Mouse (Mus musculus): ENCODE data around the gene H2-D1. TPM values are rescaled to one million over a fixed set of nuclear protein-coding genes. Genes with fewer than 3 reads are reported as not detected.
"Not testable (repeated sequence)": the region's sequence is repeated elsewhere in the genome, so short reads cannot be mapped to it uniquely, and the experiment has no call there.

The H2-D1 gene
- polyA plus RNA-seq, 1 experiment from 2014 or later: 291 TPM

DNA sequence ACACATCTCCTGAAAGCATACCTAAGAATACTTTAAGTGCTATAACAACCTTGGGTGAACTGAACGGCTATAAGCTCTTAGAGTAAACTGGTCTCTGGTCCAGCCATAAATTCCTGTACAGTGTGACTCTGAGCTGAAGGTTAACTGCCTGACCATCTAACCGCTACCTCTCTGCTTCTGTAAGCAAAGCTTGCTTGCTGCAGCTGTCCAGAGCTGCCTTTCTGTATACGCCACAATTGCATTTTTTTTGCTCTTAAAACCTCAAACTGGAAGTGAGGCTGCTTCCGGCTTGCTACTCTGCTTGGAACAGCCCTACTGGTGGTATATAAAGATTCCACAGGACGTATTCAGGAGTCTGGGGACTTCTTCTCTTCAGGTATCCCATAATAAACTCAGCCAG is 29.9 kb upstream of the H2-D1 start:
- peak overlapping the region; percentile 91 for H3K27ac ChIP-seq (ENCODE audit: low read depth)
- no peaks in the 10 kb centered on the region for H3K9me3 ChIP-seq (ENCODE audit: low read length)
- H3K9ac ChIP-seq (replicated peaks): 0 out of 2 replicates have a peak overlapping the region, but pooled peaks have one; percentile 6
- TF ChIP-seq EP300 (IDR thresholded peaks at IDR 0.05; ENCODE audit: low read depth): no peak
- TF ChIP-seq CTCF (IDR thresholded peaks at IDR 0.05; ENCODE audit: low read depth): no peak
- 60% methylated on average over 5 of the region's 5 CpGs for WGBS (ENCODE audit: insufficient replicate concordance)
- peaks cover 32% of the 10 kb centered on the region for H3K36me3 ChIP-seq (replicated peaks; ENCODE audit: insufficient read depth, low read length)
- H3K27me3 ChIP-seq (ENCODE audit: insufficient read depth, low read length): no peaks in the 10 kb centered on the region
- H3K4me3 ChIP-seq (ENCODE audit: low read depth, low read length): peak overlapping the region; percentile 31; the same call in 1 of the 2 replicates
- H3K4me1 ChIP-seq (ENCODE audit: insufficient read depth): peaks cover 32% of the 10 kb centered on the region
- ATAC-seq (no peak), DNase-seq (no peak)
- H3K4me2 ChIP-seq (ENCODE audit: low read depth, low read length): peak overlapping the region; percentile 73

DNA sequence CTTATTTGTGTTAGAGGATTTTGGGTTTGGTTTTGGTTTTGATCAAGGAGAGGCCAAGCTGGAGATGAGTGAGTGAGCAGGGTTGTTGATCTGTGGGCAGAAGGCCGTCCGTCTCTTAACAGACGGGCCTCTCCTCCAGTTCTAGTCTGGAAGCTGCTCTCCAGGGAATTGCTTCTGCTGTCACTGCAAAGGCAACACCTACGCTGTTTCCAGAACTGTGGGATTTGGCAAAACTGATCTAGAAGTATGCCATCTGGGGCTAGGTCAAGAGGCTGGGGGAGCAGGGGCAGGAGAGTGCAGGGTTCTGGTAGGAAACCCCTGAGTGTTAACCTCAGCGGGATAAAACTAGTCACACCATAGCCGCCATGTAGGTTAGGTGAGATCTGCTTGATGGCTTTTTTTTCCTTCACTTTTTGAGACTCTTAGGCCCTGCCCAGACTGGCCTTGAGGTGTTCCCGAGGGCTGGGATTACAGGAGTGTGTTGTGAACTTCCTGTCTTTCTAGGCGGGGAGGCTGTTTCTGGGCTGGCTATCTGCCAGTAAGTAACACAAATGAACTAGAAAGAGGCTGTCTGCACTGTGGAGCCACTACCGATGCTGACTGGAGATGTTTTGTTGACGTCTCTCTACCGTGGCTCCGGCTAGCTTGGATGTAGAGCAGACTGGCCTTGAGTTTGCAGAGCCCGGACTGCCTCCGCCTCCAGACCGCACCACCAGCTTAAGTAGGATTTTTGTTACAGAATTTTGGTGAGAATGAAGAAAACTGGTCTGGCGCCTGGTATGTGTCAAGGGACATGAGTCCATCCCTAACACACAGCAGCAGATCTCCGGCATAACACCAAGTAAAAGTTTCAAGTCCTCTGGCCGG is 29.2 kb upstream of the H2-D1 start, which contains the start of gene Atp6v1g2:
TSS of gene Atp6v1g2 (plus strand) at position 547 of the 867 bp plus-strand sequence.
- Histone ChIP-seq H3K4me2 (ENCODE audit: low read depth, low read length) (peak within 1 kb of the TSS; percentile 73), H3K27ac (ENCODE audit: low read depth) (peak within 1 kb of the TSS; percentile 91), H3K4me1 (ENCODE audit: insufficient read depth) (peaks cover 32% of the 10 kb centered on the region), H3K9me3 (ENCODE audit: low read length) (no peaks in the 10 kb centered on the region), H3K4me3 (ENCODE audit: low read depth, low read length) (peak within 1 kb of the TSS; percentile 74), H3K9ac (replicated peaks) (peak within 1 kb of the TSS; percentile 87), H3K27me3 (ENCODE audit: insufficient read depth, low read length) (no peaks in the 10 kb centered on the region), H3K36me3 (replicated peaks; ENCODE audit: insufficient read depth, low read length) (peaks cover 26% of the 10 kb centered on the region)
- DNase-seq: no peak
- no peak for ATAC-seq
- 60% methylated on average over 18 of the region's 18 CpGs for WGBS (ENCODE audit: insufficient replicate concordance)
- TF ChIP-seq CTCF (IDR thresholded peaks at IDR 0.05; ENCODE audit: low read depth): no peak
- no peak for TF ChIP-seq EP300 (IDR thresholded peaks at IDR 0.05; ENCODE audit: low read depth)

DNA sequence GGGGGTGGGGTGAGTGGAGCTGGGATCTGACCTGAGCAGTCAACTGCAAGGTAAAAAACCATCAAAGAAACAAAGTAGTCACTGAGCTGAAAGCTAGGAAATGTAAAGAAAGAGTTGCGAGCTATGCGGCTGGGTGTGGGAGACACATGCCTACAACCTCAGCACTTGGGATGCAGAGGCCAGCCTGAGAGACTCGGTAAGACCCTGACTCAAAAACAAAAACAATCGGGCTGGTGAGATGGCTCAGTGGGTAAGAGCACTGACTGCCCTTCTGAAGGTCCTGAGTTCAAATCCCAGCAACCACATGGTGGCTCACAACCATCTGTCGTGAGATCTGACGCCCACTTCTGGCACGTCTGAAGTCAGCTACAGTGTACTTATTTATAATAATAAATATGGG is 28.4 kb upstream of the H2-D1 start:
- Histone ChIP-seq H3K4me1 (ENCODE audit: insufficient read depth) (peaks cover 32% of the 10 kb centered on the region), H3K9ac (replicated peaks) (peak overlapping the region; percentile 87; the same call in 1 of the 2 replicates), H3K4me3 (ENCODE audit: low read depth, low read length) (peak overlapping the region; percentile 74), H3K27ac (ENCODE audit: low read depth) (peak overlapping the region; percentile 91), H3K4me2 (ENCODE audit: low read depth, low read length) (peak overlapping the region; percentile 73), H3K36me3 (replicated peaks; ENCODE audit: insufficient read depth, low read length) (peaks cover 19% of the 10 kb centered on the region)
- not testable (repeated sequence) for H3K27me3 ChIP-seq (ENCODE audit: insufficient read depth, low read length); DNase-seq; H3K9me3 ChIP-seq (ENCODE audit: low read length); ATAC-seq
- 67% methylated on average over 7 of the region's 7 CpGs for WGBS (ENCODE audit: insufficient replicate concordance)

DNA sequence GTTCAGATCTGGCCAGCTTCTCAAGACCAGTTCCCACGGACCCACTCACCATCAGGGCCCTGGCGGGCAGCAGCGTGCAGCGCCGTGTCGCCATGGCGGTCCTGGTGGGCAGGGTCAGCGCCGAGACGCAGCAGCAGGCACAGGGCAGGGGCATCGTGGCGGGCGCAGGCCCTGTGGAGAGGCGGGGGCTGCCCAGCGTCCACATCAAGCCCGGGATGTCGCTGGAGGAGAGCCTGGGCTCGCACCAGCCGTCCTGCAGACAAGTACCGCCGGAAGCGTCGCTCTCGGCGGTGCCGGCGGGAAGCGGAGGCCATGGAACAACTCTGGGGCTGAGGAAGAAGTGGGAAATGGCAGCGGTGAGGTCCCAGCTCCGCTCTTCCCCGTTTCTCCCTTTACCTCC is 27.6 kb upstream of the H2-D1 start:
- Histone ChIP-seq H3K4me1 (ENCODE audit: insufficient read depth) (peaks cover 32% of the 10 kb centered on the region), H3K4me2 (ENCODE audit: low read depth, low read length) (peak overlapping the region; percentile 73), H3K27ac (ENCODE audit: low read depth) (peak overlapping the region; percentile 91), H3K9me3 (ENCODE audit: low read length) (no peaks in the 10 kb centered on the region), H3K9ac (replicated peaks) (peak overlapping the region; percentile 87), H3K27me3 (ENCODE audit: insufficient read depth, low read length) (no peaks in the 10 kb centered on the region), H3K4me3 (ENCODE audit: low read depth, low read length) (peak overlapping the region; percentile 74), H3K36me3 (replicated peaks; ENCODE audit: insufficient read depth, low read length) (peaks cover 11% of the 10 kb centered on the region)
- ATAC-seq (peak; percentile 2; the same call in 1 of the 2 replicates), DNase-seq (peak; percentile 66)
- TF ChIP-seq EP300 (IDR thresholded peaks at IDR 0.05; ENCODE audit: low read depth) (no peak), CTCF (IDR thresholded peaks at IDR 0.05; ENCODE audit: low read depth) (0 out of 2 replicates have a peak, but pooled peaks have one; percentile 13)
- 8% methylated on average over 30 of the region's 31 CpGs for WGBS (ENCODE audit: insufficient replicate concordance)

DNA sequence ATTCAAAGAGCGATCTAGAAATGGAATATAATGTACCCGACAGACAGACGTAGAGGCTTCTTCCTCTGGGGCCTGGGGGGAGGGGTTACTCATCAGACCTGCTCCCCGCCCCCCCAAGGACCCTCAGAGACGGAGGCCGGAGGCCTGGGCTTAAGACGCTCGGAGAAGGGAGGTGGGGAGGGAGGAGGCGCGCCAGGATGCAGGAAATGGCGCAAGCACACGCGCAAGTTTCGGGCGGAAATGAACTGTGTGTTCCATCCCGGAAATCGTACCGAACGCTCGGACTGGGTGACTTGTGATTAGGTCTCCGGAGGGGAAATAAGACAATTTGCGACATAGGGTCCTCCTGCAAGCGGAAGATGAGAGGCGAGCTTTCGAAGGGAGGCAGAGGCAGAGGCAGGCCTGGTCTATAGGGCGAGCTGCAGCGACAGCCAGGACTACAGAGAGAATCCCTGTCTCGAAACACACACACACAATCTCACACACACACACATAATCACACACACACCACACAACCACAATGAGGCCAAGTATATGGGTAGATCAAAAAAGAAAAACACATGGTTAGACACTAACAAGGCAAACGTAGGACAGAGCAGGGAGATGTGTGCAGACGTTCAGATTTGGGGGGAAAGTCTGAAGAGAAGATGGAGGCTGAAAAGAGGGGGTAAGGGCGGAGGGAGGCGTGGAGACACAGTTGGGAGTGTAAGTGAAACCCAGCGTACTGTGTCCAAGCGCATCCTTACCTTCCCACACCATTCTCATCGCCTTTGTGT is 26.7 kb upstream of the H2-D1 start, which contains the start of gene Nfkbil1:
TSS of gene Nfkbil1 (minus strand) at position 179 of the 776 bp plus-strand sequence.
- DNase-seq: peak; percentile 90
- peak within 1 kb of the TSS; percentile 91 for H3K27ac ChIP-seq (ENCODE audit: low read depth)
- peaks cover 8% of the 10 kb centered on the region; the same call in 1 of the 2 replicates for H3K36me3 ChIP-seq (replicated peaks; ENCODE audit: insufficient read depth, low read length)
- no peaks in the 10 kb centered on the region for H3K27me3 ChIP-seq (ENCODE audit: insufficient read depth, low read length)
- no peaks in the 10 kb centered on the region for H3K9me3 ChIP-seq (ENCODE audit: low read length)
- H3K4me3 ChIP-seq (ENCODE audit: low read depth, low read length): peak within 1 kb of the TSS; percentile 74
- H3K4me1 ChIP-seq (ENCODE audit: insufficient read depth): peaks cover 41% of the 10 kb centered on the region
- peak within 1 kb of the TSS; percentile 87 for H3K9ac ChIP-seq (replicated peaks)
- peak within 1 kb of the TSS; percentile 73 for H3K4me2 ChIP-seq (ENCODE audit: low read depth, low read length)
- TF ChIP-seq EP300 (IDR thresholded peaks at IDR 0.05; ENCODE audit: low read depth): peak; percentile 51; the same call in 1 of the 2 replicates
- no peak for TF ChIP-seq CTCF (IDR thresholded peaks at IDR 0.05; ENCODE audit: low read depth)
- WGBS (ENCODE audit: insufficient replicate concordance): 0% methylated on average over 35 of the region's 35 CpGs
- peak; percentile 80 for ATAC-seq

DNA sequence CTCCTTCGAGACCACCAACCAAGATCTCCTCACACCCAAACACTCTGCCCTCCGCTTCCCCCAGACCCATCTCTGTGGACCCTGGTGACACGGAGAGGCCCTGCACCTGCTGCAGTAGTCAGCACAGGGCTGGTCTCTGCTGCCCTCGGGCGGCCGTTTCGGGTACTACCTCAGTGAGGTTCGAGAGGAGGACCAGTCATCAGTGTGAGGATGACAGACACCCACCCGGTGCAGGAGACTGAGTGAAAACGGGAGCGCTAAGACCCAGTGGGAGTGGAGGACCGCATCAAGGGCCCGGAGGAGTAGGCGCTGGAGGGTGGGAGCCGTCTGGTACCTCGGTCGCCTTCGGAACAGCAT is 26.2 kb upstream of the H2-D1 start:
- peak; percentile 98 for DNase-seq
- H3K4me1 ChIP-seq (ENCODE audit: insufficient read depth): peaks cover 41% of the 10 kb centered on the region

More for the DNA sequence above, 26.2 kb upstream of the H2-D1 start:
- TF ChIP-seq CTCF (IDR thresholded peaks at IDR 0.05; ENCODE audit: low read depth) (peak; percentile 100), EP300 (IDR thresholded peaks at IDR 0.05; ENCODE audit: low read depth) (no peak)
- H3K9me3 ChIP-seq (ENCODE audit: low read length): no peaks in the 10 kb centered on the region
- peak; percentile 69 for ATAC-seq
- peak overlapping the region; percentile 87 for H3K9ac ChIP-seq (replicated peaks)
- peaks cover 3% of the 10 kb centered on the region; the same call in 1 of the 2 replicates for H3K36me3 ChIP-seq (replicated peaks; ENCODE audit: insufficient read depth, low read length)
- 2% methylated on average over 18 of the region's 18 CpGs for WGBS (ENCODE audit: insufficient replicate concordance)
- peak overlapping the region; percentile 74 for H3K4me3 ChIP-seq (ENCODE audit: low read depth, low read length)
- H3K27ac ChIP-seq (ENCODE audit: low read depth): peak overlapping the region; percentile 91
- peak overlapping the region; percentile 73 for H3K4me2 ChIP-seq (ENCODE audit: low read depth, low read length)
- no peaks in the 10 kb centered on the region for H3K27me3 ChIP-seq (ENCODE audit: insufficient read depth, low read length)
